Mouse (Mus musculus): ENCODE results near the gene Bcar1.

Bcar1 gene

GRCm38 (mm10) chr8:111769764-111770428 is 26.3 kb upstream of the Bcar1 start:
- DNase-seq (ENCODE audit: low read depth), result no peak

DNA sequence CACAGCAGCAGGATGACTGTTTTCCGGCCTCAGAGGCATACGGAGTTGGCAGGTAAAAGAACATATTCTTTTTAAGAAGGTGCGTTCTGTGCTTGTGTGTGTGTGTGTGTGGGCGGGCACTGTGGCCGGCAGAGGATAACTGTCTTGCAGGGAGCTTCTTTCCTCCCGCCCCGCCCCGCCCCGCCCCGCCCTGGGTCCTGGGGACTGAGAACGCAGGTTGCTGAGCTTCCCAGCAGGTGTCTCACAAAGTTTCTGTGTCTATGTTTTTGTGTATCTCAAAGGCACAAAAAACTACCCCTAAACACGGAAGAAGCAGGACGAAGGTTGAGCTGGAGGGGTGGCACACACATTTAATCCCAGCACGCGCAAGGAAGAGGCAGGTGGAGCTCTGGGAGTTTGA is 25.7 kb upstream of the Bcar1 start:
- no peak for DNase-seq (ENCODE audit: low read depth)

DNA sequence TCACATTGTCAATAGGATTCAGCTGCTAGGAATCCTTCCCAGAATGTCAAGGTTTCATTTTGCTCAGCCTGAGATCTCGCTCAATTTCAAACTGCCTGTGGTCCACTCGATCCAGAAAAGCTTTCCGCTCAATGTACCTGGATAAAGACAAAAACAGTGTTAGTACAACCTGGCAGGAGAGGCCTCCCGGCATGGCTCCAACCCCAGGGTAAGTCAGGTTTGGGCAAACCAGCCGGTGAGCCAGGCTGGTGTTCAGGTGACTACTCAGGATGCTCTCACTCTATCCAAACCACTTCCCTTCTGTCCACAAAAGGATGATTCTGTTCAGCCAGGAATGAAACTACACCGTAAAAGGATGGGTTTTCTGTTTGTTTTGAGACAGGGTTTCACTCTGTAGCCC is 25.0 kb upstream of the Bcar1 start:
- DNase-seq (ENCODE audit: low read depth), result no peak

DNA sequence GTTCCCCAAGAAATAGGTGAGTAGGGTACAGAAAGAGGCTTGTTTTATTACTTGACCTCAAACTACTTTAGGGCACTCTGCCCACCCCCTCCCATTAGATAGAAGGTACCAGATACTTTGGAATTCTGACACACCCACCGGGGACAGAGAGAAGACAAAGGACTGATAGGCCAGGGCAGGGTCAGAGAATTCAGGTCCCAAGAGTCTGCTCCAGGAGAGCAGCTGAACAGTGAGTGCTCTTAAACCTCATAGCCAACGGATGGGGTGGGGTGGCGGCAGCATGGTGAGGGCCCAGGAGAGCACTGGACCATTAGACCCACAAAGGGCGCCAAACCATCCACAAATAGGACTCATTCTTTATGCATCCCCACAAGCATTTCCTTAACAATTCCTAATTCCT is 22.0 kb upstream of the Bcar1 start:
- no peak for DNase-seq (ENCODE audit: low read depth)

DNA sequence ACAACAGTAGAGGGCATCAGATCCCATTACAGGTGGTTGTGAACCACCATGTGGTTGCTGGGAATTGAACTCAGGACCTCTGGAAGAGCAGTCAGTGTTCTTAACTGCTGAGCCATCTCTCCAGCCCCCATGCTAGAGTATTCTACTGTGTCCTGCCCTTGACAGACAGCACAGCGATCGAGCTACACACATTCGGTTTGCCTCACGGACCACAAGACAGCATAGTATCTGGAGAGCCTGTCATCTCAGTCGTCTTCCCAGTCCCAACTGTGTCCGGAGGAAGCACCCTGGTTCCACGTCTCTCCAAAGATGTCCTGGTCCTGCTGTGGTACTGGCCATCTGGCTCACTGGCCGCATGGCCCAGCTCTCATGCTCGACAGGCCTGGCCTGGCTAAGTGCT is 21.5 kb upstream of the Bcar1 start:
- DNase-seq (ENCODE audit: low read depth), result no peak

GRCm38 (mm10) chr8:111760708-111761107 is 17.1 kb upstream of the Bcar1 start:
- DNase-seq (ENCODE audit: low read depth), result no peak

GRCm38 (mm10) chr8:111758817-111759216 is 15.2 kb upstream of the Bcar1 start:
- DNase-seq (ENCODE audit: low read depth), result no peak

- DNase-seq (ENCODE audit: low read depth), result no peak
Measured at GRCm38 (mm10) chr8:111757599-111757998, 14.0 kb upstream of the Bcar1 start.

DNA sequence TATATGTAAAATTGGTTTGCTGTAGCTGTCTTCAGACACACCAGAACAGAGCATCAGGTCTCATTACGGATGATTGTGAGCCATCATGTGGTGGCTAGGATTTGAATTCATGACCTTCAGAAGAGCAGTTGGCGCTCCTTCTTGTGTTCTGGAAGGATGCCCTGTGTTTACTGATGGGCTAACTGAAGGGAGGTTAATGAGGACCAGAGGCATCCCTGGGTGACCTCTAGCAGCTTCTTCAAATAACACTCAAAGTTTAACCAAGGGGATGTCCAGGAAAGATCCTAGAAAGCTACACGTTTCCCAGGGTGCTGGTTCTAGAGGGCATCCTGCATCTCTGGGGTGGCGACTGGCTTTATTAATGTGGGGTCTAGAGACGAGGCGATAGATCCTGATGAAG is 11.1 kb upstream of the Bcar1 start:
- no peak for DNase-seq (ENCODE audit: low read depth)

DNA sequence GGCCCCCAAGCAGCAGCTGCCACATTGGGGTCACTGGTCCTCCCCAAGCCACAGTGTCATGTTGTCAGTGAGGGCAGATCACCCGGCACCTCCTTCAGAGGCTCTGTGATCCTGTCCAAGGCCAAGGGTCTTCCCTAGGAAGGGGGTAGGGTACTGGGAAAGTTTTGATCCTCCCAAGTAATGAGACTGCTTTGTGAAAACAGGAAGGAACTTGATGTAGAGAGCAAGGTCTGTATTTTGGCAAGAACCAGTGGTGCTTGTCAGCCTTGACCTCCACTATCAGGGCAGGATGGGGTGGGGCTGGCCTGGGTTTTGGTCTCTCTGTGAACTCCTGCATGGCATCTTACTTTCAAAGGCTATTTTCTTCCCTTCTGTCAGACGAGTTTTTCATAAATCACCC is 10.5 kb upstream of the Bcar1 start:
- no peak for DNase-seq (ENCODE audit: low read depth)

DNA sequence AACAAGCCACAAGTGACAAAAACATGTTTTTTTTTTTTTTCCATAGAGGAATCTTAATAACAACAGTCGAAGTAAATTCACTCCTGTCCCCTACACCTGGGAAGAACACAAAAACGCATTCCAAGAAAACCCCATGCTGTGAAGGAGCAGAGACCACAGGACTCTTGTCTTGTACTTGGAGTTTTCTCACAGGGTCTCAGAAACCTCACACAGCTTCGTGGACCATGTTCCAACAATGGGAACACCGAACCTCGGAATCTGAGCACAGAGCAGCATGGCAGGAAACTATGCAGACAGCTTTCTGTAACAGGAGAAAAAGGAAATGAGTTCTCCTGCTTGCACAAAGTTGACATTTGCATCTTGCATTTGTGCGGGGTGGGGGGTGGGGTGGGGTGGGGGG is 5.2 kb upstream of the Bcar1 start:
- no peak for DNase-seq (ENCODE audit: low read depth)

GRCm38 (mm10) chr8:111747866-111748649 is 4.4 kb upstream of the Bcar1 start:
- DNase-seq (ENCODE audit: low read depth), result no peak

DNA sequence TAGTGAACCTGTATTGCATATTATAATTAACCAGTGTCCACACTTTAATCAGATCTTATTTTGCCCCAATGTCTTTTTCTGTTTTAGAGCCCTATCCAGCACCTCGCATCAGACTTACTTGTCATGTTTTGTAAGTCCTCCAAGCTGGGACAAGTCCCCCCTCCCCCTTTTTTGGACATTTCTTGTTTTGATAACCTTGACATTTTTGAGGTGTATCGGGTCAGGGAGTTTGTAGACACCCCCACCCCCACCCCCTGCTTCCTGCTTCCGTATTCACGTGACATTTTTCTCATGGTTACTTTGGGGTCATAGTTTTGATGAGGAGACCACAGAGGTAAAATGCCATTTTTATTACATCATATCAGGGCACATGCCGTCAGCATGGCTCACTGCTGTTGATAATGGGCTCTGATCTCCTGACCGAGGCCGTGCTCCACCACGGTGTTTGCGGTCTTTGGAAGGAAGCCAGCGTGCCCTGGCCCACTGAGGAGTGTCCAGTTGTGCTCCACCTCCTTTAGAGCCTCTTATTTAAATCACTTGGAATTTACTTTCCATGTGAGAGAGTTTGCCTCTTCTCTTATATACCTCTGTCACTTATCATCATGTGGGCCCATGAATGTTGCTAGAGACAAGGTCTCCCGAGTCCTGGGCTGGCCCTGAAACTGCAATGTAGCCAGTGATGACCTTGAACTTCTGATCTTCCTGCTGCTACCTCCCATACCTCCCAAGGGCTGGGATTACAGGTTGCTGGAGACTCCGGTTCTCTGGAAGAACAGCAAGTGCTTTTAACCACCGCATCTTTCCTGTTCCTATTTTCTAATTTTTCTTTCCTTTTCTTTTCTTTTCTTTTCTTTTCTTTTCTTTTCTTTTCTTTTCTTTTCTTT is 3.2 kb upstream of the Bcar1 start:
- DNase-seq (ENCODE audit: low read depth), result no peak

DNA sequence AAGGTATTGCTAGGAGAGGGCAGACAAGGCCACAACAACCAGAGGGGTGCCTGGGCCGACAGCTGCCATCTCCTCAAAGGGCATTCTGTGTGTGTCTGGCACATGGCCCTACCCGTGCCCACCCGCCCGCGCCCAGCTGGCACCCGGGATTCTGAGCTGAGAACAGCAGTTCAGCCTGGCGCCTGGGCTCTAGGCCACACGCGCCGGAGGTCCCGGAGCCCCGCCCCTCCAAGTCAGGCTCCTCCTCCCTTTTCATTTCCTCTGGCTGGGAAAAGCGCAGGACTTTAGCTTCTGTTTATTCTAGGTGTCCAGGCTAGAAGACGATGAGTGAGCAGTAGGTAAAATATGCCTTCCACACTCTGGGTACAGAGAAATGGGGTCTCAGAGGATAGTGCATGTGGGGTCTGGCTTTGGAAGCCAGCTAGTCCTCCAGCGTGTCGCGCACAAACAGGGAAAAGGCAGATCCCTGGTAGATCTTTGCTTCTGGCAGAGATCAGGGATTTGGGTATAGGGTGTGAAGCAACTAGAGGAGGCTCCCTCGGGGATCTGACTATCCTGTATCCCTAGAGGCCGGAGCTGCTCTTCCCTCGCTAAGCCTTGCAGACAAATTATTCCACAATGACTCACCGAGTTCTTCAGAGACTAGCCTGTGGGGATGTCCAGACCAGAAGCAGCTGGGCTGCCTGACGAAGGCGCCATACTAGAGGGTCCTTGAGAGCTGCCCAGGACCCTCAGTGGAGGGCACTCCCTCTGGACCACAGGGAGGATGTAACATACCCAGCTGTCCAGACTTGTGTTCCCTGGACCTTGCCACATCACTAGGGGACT is 2.2 kb upstream of the Bcar1 start:
- DNase-seq (ENCODE audit: low read depth), result no peak

DNA sequence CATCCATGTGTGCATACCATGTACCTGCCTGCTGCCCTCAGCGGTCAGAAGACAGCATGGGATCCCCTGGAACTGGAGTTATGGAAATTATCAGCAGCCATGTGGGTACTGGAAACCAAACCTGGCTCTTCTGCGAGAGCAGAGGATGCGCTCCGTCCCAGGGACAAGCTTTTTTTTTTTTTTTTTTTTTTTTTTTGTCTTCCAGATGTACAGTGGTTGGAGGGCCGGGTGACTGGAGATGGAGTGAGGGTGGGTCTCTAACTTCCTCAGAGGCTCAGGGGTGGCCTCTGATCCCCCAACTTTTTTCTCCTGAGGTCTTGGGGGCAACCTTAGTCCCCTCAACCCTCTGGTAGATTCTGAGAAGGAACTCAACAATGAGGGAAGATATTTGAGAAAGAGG is 1.5 kb upstream of the Bcar1 start:
- no peak for DNase-seq (ENCODE audit: low read depth)

DNA sequence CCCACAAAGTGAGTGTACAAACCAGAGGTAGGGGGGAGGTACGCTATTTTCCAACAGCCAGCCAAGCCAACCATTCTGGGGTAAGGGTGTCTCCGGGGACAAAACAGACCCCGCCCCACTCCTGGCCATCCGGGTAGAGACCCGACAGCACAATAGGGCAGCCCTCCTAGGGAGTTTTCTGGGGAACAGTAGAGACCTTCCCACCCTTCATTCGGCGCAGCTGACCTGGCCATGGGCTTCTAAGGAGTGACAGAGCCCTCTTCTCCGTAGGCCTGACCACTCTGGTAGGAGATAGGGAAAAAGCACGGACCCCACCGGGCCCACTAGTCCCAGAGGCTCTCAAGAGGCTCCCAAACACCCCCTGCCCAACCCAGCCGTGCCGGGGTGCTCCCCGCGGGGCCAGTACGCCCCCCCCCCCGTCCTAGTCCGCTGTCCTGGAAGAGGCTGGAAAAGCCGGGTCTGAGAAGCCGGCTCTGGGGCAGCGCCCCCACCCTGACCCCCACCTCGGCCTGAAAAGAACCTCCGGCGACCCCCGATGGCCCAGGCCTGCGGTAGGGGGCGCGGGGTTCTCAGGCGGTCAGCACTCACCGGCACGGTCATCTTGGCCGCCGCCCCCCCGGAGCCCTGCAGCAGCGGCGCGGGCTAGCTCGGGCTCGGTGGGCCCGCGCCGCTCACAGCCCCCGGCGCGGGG is 363 bp downstream of the Bcar1 start:
- no peak for DNase-seq (ENCODE audit: low read depth)

- DNase-seq (ENCODE audit: low read depth), result no peak
Measured at GRCm38 (mm10) chr8:111742261-111743037, 1.2 kb downstream of the Bcar1 start.

- no peak for DNase-seq (ENCODE audit: low read depth)
Measured at GRCm38 (mm10) chr8:111741556-111741955, 2.1 kb downstream of the Bcar1 start.

DNA sequence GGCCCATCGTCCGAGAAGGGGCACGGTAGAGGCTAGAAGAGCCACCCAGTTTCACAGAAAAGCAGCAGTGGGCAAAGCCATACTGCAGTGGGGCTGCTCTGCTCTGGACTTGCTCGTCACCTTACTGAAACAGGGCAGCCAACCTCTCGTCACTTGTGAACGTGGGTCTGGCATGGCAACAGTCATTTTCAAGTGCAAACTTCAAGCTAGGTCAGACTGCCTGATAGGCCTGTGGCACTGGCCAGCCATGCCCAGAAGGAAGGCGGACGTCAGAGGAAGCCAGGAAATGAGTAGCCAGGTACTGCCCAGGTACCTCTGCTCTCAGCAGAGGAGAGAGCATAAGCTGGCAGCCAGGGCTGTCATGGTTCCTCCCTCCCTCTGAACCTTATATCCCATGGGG is 2.6 kb downstream of the Bcar1 start:
- DNase-seq (ENCODE audit: low read depth), result no peak

GRCm38 (mm10) chr8:111740301-111740711 is 3.3 kb downstream of the Bcar1 start:
- no peak for DNase-seq (ENCODE audit: low read depth)

GRCm38 (mm10) chr8:111739604-111740003 is 4.0 kb downstream of the Bcar1 start:
- DNase-seq (ENCODE audit: low read depth), result no peak
